Comparison of ENCODE assay signal across 16 mouse cellular contexts in the genomic region with DNA sequence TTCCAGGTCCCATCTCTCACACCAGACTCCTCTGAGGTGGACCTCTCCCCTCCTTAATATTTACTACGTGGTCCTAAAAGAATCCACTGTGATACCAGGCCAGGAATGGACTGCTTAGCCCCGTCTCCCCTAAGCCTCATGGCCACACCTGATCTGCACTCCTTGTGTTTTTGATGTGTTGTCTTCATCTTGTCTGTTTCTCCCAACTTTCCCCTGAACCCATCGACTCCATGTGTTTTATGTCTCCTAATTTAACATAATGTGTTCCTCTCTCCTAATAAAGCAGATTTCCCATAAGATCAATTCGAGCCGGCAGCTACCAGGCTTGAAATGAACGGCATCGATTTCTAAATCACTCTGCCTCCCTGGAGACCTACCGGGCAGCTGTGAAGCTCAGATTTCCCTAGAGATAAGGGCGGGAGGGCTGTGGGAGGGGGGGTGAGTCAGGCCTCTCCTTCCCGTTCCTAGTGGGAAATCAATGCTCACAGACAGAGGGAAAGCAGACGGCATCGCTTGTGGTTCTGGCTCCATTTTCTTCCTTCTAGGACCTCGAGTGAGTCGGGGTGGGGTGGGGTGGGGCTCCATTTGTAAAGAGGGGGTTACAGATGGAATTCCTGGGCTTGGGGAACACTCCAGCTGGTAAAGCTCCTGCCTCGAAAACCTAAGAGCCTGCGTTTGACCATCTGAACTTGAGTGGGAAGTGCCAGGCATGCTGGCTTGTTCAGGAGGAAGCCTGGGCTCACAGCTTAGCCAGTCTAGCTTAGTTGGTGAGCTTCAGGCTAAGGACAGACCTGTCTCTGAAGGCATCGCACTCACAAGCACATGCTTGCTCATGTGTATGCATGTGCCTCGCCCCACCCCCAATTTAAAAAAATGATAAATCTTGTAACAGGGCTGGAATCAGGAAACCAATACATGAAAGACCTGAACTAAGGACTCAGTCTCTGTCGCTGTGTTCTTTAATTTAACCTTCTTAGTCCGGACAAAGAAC. TPM values are rescaled to one million over a fixed set of nuclear protein-coding genes. Genes with fewer than 3 reads are reported as not detected.
DNase-seq lines count a peak whose midpoint lies in the region; ATAC-seq and TF ChIP-seq lines count a peak whose summit lies in the region.
"Had no signal": no experiment of that assay in that cellular context is flagged by ENCODE, and none has a peak within 500 bp of the region (broad histone marks: within the 10 kb centered on the region; RNA-seq: fewer than 3 reads in every experiment).

No protein-coding gene starts in this region.

- intact Hi-C loops in gastrocnemius, adult 2 months (cut with DNase I), result no loop called here
- intact Hi-C loops in gastrocnemius, postnatal 14 days (cut with DNase I; ENCODE audit: low total_unique reads), result no loop called here

- DNase-seq in gastrocnemius, adult 2 months, result peak; percentile 43
- no peak for DNase-seq in gastrocnemius, postnatal 14 days
- DNase-seq in brain, adult 2 months (ENCODE audit: low read depth, low spot score), result peak; percentile 37
- peak; percentile 32 for DNase-seq in embryonic facial prominence, embryonic 14.5 days (ENCODE audit: low spot score)
- peak; percentile 63 for DNase-seq in mesoderm, embryonic 11.5 days (ENCODE audit: low read depth, low spot score)
- DNase-seq in frontal cortex, adult 2 months (ENCODE audit: extremely low spot score in 1 of 2, low spot score in 1 of 2), result no peak
- DNase-seq in layer of hippocampus, adult 18-20 months (ENCODE audit: low spot score in 2 of 2), result no peak
- no peak for DNase-seq in layer of hippocampus, adult 8-10 months (ENCODE audit: low spot score in 2 of 2)
- DNase-seq: gastrocnemius, postnatal 10 days; kidney, postnatal 14 days; lung, embryonic 14.5 days had no signal

- no peak for TF ChIP-seq CTCF in gastrocnemius, adult 2 months (IDR thresholded peaks at IDR 0.05)

- no peak overlapping the region for H3K9ac ChIP-seq in embryonic facial prominence, embryonic 14.5 days (ENCODE audit: low read depth, low read length)
- H3K9ac ChIP-seq: heart, embryonic 12.5 days; limb, embryonic 15.5 days; lung, embryonic 14.5 days had no signal

- H3K9me3 ChIP-seq in embryonic facial prominence, embryonic 14.5 days (ENCODE audit: control insufficient read depth, low read length), result no peaks in the 10 kb centered on the region
- H3K9me3 ChIP-seq: heart, embryonic 12.5 days; limb, embryonic 15.5 days had no signal

- H3K4me2 ChIP-seq in embryonic facial prominence, embryonic 14.5 days (ENCODE audit: low read depth, low read length), result no peak overlapping the region
- H3K4me2 ChIP-seq: heart, embryonic 12.5 days; limb, embryonic 15.5 days; lung, embryonic 14.5 days had no signal

- H3K4me1 ChIP-seq in embryonic facial prominence, embryonic 14.5 days (ENCODE audit: control insufficient read depth, insufficient read depth, low read length), result peaks cover 6% of the 10 kb centered on the region
- H3K4me1 ChIP-seq: heart, embryonic 12.5 days had no signal

- H3K4me3 ChIP-seq in gastrocnemius, adult 2 months, result no peak overlapping the region
- no peak overlapping the region for H3K4me3 ChIP-seq in embryonic facial prominence, embryonic 14.5 days (ENCODE audit: low read depth, low read length)
- H3K4me3 ChIP-seq: heart, embryonic 12.5 days; limb, embryonic 15.5 days had no signal

- no peaks in the 10 kb centered on the region for H3K27me3 ChIP-seq in embryonic facial prominence, embryonic 14.5 days (replicated peaks; ENCODE audit: control insufficient read depth, insufficient read depth, low read length)
- H3K27me3 ChIP-seq: limb, embryonic 15.5 days had no signal

- H3K36me3 ChIP-seq in embryonic facial prominence, embryonic 14.5 days (ENCODE audit: control insufficient read depth, insufficient read depth, low read length), result no peaks in the 10 kb centered on the region
- H3K36me3 ChIP-seq: heart, embryonic 12.5 days; limb, embryonic 15.5 days had no signal

- peak; percentile 41; the same call in 1 of the 2 replicates for ATAC-seq in embryonic facial prominence, embryonic 14.5 days (ENCODE audit: low read depth)
- ATAC-seq: CD4-positive, CD25-positive, alpha-beta regulatory T cell, adult 4 months had no signal

- no peak overlapping the region for H3K27ac ChIP-seq in gastrocnemius, adult 2 months
- H3K27ac ChIP-seq in embryonic facial prominence, embryonic 14.5 days (replicated peaks; ENCODE audit: low read depth, low read length), result no peak overlapping the region
- H3K27ac ChIP-seq: limb, embryonic 15.5 days had no signal

- 32% methylated on average over 19 of the region's 20 CpGs for WGBS in embryonic facial prominence, embryonic 14.5 days

RNA-seq across cellular contexts. Expression of a gene that starts 2.2 kb away (rescaled TPM):
- total RNA-seq in gastrocnemius, adult 2 months (2021), result under 1 TPM in 1 of 2 experiments, not detected in 1; 0.28 TPM
- total RNA-seq in gastrocnemius, postnatal 14 days (2021), result not detected
- 0.28 and 0.38 TPM in 2 replicates for polyA plus RNA-seq in embryonic facial prominence, embryonic 14.5 days (2014; fragmentation: Nextera tagmentation; extraction: Ambion mirVana)
- polyA plus RNA-seq in frontal cortex, adult 2 months (2012; rRNA removed), result 0.17 and 0.58 TPM in 2 replicates
- under 1 TPM; 0.56 to 0.62 TPM for total RNA-seq in layer of hippocampus, adult 18-20 months (2021)
- under 1 TPM; 0.23 to 0.62 (median 0.43) TPM for total RNA-seq in layer of hippocampus, adult 8-10 months (2022)
- total RNA-seq: gastrocnemius, postnatal 10 days; megakaryocyte-erythroid progenitor cell, adult 5-6 weeks had no signal
- polyA plus RNA-seq: heart, embryonic 12.5 days had no signal

RNA-seq across cellular contexts. Expression of a gene that starts 20.3 kb away (rescaled TPM):
- not detected for total RNA-seq in gastrocnemius, adult 2 months (2021)
- total RNA-seq in gastrocnemius, postnatal 14 days (2021), result not detected
- 5.3 and 6.5 TPM in 2 replicates for polyA plus RNA-seq in embryonic facial prominence, embryonic 14.5 days (2014; fragmentation: Nextera tagmentation; extraction: Ambion mirVana)
- polyA plus RNA-seq in frontal cortex, adult 2 months (2012; rRNA removed), result 0.08 and 0.13 TPM in 2 replicates
- total RNA-seq in layer of hippocampus, adult 18-20 months (2021), result 1 to 10 TPM; 1.8 to 2.3 TPM
- 1 to 10 TPM in 2 of 4 experiments, under 1 TPM in 2; 0.87 to 2.1 (median 1.1) TPM for total RNA-seq in layer of hippocampus, adult 8-10 months (2022)
- total RNA-seq: gastrocnemius, postnatal 10 days; left cerebral cortex, adult 8-10 months; megakaryocyte-erythroid progenitor cell, adult 5-6 weeks had no signal
- polyA plus RNA-seq: CD4-positive, CD25-positive, alpha-beta regulatory T cell, adult 4 months; heart, embryonic 12.5 days; lung, embryonic 14.5 days had no signal

RNA-seq across cellular contexts. Expression of a gene that starts 40.7 kb away (rescaled TPM):
- under 1 TPM in 1 of 2 experiments, not detected in 1; 0.20 TPM for total RNA-seq in gastrocnemius, adult 2 months (2021)
- under 1 TPM; 0.16 to 0.29 TPM for total RNA-seq in gastrocnemius, postnatal 14 days (2021)
- 2.2 and 4.7 TPM in 2 replicates for polyA plus RNA-seq in embryonic facial prominence, embryonic 14.5 days (2014; fragmentation: Nextera tagmentation; extraction: Ambion mirVana)
- polyA plus RNA-seq in frontal cortex, adult 2 months (2012; rRNA removed), result 1.2 and 1.4 TPM in 2 replicates
- 1 to 10 TPM; 1.0 to 2.3 TPM for total RNA-seq in layer of hippocampus, adult 18-20 months (2021)
- 1 to 10 TPM; 1.1 to 1.9 (median 1.5) TPM for total RNA-seq in layer of hippocampus, adult 8-10 months (2022)
- total RNA-seq: megakaryocyte-erythroid progenitor cell, adult 5-6 weeks had no signal
- polyA plus RNA-seq: CD4-positive, CD25-positive, alpha-beta regulatory T cell, adult 4 months had no signal

RNA-seq across cellular contexts. Expression of a gene that starts 53.1 kb away (rescaled TPM):
- total RNA-seq in gastrocnemius, adult 2 months (2021), result not detected
- not detected for total RNA-seq in gastrocnemius, postnatal 14 days (2021)
- 0.17 and 0.61 TPM in 2 replicates for polyA plus RNA-seq in embryonic facial prominence, embryonic 14.5 days (2014; fragmentation: Nextera tagmentation; extraction: Ambion mirVana)
- 0.16 and 0.29 TPM in 2 replicates for polyA plus RNA-seq in frontal cortex, adult 2 months (2012; rRNA removed)
- total RNA-seq in layer of hippocampus, adult 18-20 months (2021), result under 1 TPM in 1 of 2 experiments, not detected in 1; 0.10 TPM
- under 1 TPM in 3 of 4 experiments, not detected in 1; 0.26 to 0.54 (median 0.32) TPM for total RNA-seq in layer of hippocampus, adult 8-10 months (2022)
- total RNA-seq: megakaryocyte-erythroid progenitor cell, adult 5-6 weeks had no signal
- polyA plus RNA-seq: CD4-positive, CD25-positive, alpha-beta regulatory T cell, adult 4 months; limb, embryonic 15.5 days had no signal

Comparison
In these comparisons a context has a peak if more than half of its experiments do, and no peak if none do; other contexts are left out.
1. DNase-seq: peak in gastrocnemius, adult 2 months (single experiment), brain, adult 2 months (single experiment), embryonic facial prominence, embryonic 14.5 days (single experiment) and mesoderm, embryonic 11.5 days (single experiment); none in gastrocnemius, postnatal 14 days (single experiment), frontal cortex, adult 2 months (0 of 2), layer of hippocampus, adult 18-20 months (0 of 2) and layer of hippocampus, adult 8-10 months (0 of 2).